Mouse (Mus musculus) myocyte (in vitro differentiated cells): ENCODE results near the gene Eomes.
A peak's percentile ranks its signal among the peaks of the same experiment; 100 is the strongest.

Source experiments
- CEBPB ChIP-seq: IDR thresholded peaks from 2 replicates; pipeline ENCODE4 v1.6.1; 2011; ENCODE audit warnings: mild to moderate bottlenecking, moderate library complexity; ENCODE audit not compliant: poor library complexity, insufficient read depth, severe bottlenecking
- E2F4 ChIP-seq: IDR thresholded peaks from one replicate; pipeline ENCODE4 v1.6.1; 2011; ENCODE audit warnings: mild to moderate bottlenecking, control low read depth, moderate library complexity; ENCODE audit not compliant: insufficient read depth
- MAX ChIP-seq: IDR thresholded peaks from one replicate; pipeline ENCODE4 v1.6.1; 2011; ENCODE audit warnings: low read depth, mild to moderate bottlenecking, control low read depth
- MYOD1 ChIP-seq, 3 experiments: IDR thresholded peaks; one replicate each; pipeline ENCODE4 v1.6.1; 2011; ENCODE audit warnings: control low read depth in 2 of 3, low read depth in 2 of 3, mild to moderate bottlenecking in 2 of 3, moderate library complexity in 1 of 3; ENCODE audit not compliant: insufficient read length in 2 of 3, control insufficient read depth in 1 of 3
- MYOG ChIP-seq, 3 experiments: IDR thresholded peaks; one replicate each; pipeline ENCODE4 v1.6.1; 2011; ENCODE audit warnings: control low read depth in 2 of 3, low read depth in 2 of 3, mild to moderate bottlenecking in 2 of 3; ENCODE audit not compliant: insufficient read length in 2 of 3, control insufficient read depth in 1 of 3, insufficient read depth in 1 of 3
- POLR2A ChIP-seq: IDR thresholded peaks from one replicate; pipeline ENCODE4 v1.6.1; 2011; ENCODE audit warnings: low read depth, mild to moderate bottlenecking, control low read depth, moderate library complexity; ENCODE audit not compliant: insufficient read length
- POLR2AphosphoS2 ChIP-seq: IDR thresholded peaks from one replicate; pipeline ENCODE4 v1.6.1; 2011; ENCODE audit warnings: low read depth, control low read depth; ENCODE audit not compliant: insufficient read length
- REST ChIP-seq: IDR thresholded peaks from one replicate; pipeline ENCODE4 v1.6.1; 2011; ENCODE audit warnings: mild to moderate bottlenecking, control low read depth, moderate library complexity; ENCODE audit not compliant: insufficient read depth, insufficient read length
- SRF ChIP-seq: IDR thresholded peaks from one replicate; pipeline ENCODE4 v1.6.1; 2011; ENCODE audit warnings: low read depth; ENCODE audit not compliant: control insufficient read depth, insufficient read length
- TCF12 ChIP-seq: IDR thresholded peaks from one replicate; pipeline ENCODE4 v1.6.1; 2011; ENCODE audit warnings: mild to moderate bottlenecking, control low read depth; ENCODE audit not compliant: poor library complexity, insufficient read depth, severe bottlenecking
- USF1 ChIP-seq: IDR thresholded peaks from one replicate; pipeline ENCODE4 v1.6.1; 2011; ENCODE audit warnings: low read depth, mild to moderate bottlenecking, control low read depth, moderate library complexity

- TF ChIP-seq TCF12 (no peak), USF1 (no peak), POLR2A (no peak), MAX (no peak), MYOD1 (IDR thresholded peaks at IDR 0.05; ENCODE audit: control insufficient read depth in 1 of 3, insufficient read length in 2 of 3, low read depth in 2 of 3) (no peak), POLR2AphosphoS2 (no peak), MYOG (IDR thresholded peaks at IDR 0.05; ENCODE audit: control insufficient read depth in 1 of 3, insufficient read depth in 1 of 3, insufficient read length in 2 of 3, low read depth in 2 of 3) (no peak), REST (no peak), CEBPB (no peak), SRF (no peak), E2F4 (peak; percentile 13)
These were observed 10.3 kb downstream of the Eomes start for GRCm38 (mm10) chr9:118488138-118488895.
